Mouse (Mus musculus): ENCODE data around the gene Tmem231. TPM values are rescaled to one million over a fixed set of nuclear protein-coding genes. Genes with fewer than 3 reads are reported as not detected.

The Tmem231 gene
- polyA plus RNA-seq, 1 experiment from 2014 or later = 16.7 TPM

DNA sequence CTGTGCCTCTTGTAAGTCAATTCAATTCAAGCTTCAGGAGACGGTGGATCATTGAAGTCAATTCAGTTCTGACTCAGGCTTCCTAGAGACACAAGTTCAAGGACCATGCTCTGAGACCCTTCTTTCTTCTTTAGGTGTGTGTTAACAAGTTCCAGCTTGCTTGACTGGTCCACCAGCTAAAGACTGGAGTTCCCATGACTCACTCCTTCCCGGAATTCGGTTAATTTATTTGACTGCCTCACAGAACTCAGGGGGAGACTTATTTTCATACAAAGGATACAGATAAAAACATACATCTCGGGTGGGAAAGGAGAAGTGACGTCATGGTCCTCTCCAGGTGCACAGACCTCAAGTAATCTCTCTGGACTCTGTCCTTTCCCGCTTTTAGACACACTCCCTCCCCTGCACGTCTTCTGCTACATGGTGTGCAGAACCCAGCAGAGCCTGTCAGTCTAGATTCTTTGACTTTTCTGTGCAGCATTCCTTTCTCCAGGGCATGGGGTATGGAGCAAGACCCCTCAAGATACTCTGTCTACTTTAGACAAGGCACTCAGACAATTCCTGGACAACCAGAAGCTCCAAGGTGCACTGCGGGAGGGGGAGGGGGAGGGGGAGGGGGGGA, 28.1 kb downstream of the Tmem231 start:
- peaks cover 3% of the 10 kb centered on the region; the same call in 1 of the 2 replicates for H3K4me1 ChIP-seq (ENCODE audit: control insufficient read depth, insufficient read depth, low read length)
- DNase-seq (no peak), ATAC-seq (ENCODE audit: low FRiP score, low TSS enrichment) (no peak)
- WGBS = 77% methylated on average over 8 of the region's 8 CpGs
- no peak overlapping the region for H3K9ac ChIP-seq (replicated peaks; ENCODE audit: low read length)
- no peak overlapping the region for H3K27ac ChIP-seq (replicated peaks; ENCODE audit: low read depth, low read length)
- no peak overlapping the region for H3K4me3 ChIP-seq (replicated peaks; ENCODE audit: low read depth, low read length)
- no peaks in the 10 kb centered on the region for H3K36me3 ChIP-seq (ENCODE audit: control insufficient read depth, insufficient read depth, low read length)
- no peaks in the 10 kb centered on the region for H3K9me3 ChIP-seq (ENCODE audit: control insufficient read depth, low read length)
- H3K27me3 ChIP-seq (ENCODE audit: control insufficient read depth, insufficient read depth, low read length) = no peaks in the 10 kb centered on the region
- no peak overlapping the region for H3K4me2 ChIP-seq (ENCODE audit: low read length)

DNA sequence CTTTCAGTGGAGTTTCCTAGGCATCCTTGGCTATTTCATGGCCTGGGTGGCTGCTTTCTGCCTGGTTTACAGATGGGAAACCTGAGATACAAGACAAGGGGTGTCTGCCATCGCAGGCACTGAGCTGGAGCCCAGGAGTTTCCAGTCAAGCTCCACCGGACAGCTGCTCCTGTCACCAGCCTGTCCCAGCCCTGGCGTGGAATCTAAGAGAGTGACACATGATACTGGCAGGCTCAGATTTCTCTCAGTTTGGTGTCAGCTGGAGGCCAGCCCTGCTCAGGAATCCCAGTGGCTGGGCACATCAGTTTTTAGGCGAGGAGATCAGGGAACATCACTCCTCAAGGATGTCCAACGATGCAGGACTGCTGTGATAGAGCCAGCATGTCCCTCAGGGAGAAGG, 31.6 kb downstream of the Tmem231 start:
- Histone ChIP-seq H3K4me1 (ENCODE audit: control insufficient read depth, insufficient read depth, low read length) (no peaks in the 10 kb centered on the region), H3K27me3 (ENCODE audit: control insufficient read depth, insufficient read depth, low read length) (no peaks in the 10 kb centered on the region), H3K9ac (replicated peaks; ENCODE audit: low read length) (no peak overlapping the region), H3K36me3 (ENCODE audit: control insufficient read depth, insufficient read depth, low read length) (no peaks in the 10 kb centered on the region), H3K4me2 (ENCODE audit: low read length) (no peak overlapping the region), H3K27ac (replicated peaks; ENCODE audit: low read depth, low read length) (no peak overlapping the region), H3K4me3 (replicated peaks; ENCODE audit: low read depth, low read length) (no peak overlapping the region), H3K9me3 (ENCODE audit: control insufficient read depth, low read length) (no peaks in the 10 kb centered on the region)
- no peak for ATAC-seq (ENCODE audit: low FRiP score, low TSS enrichment)
- 41% methylated on average over 5 of the region's 5 CpGs for WGBS
- DNase-seq = no peak

DNA sequence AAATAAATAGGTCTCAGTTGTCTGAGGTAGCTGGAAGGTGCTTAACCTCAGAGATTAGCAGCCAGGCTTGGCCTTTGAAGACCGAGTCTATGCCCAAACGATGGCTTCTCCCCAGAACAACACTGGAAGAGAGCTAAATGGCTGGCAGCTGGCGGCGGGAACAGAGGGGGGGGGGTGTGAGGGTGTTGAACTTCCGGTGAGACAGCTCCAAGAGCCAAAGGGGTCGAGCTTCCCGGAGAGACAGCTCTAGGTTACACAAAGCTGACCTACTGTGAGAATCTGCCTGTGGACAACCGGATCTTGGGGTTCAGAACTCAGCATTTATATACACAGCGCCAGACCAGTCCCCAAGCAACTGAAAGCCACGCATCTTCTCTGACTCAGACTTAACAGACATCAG, 35.1 kb downstream of the Tmem231 start:
- H3K9ac ChIP-seq (replicated peaks; ENCODE audit: low read length) = no peak overlapping the region
- H3K4me2 ChIP-seq (ENCODE audit: low read length) = no peak overlapping the region
- no peaks in the 10 kb centered on the region for H3K27me3 ChIP-seq (ENCODE audit: control insufficient read depth, insufficient read depth, low read length)
- no peaks in the 10 kb centered on the region for H3K9me3 ChIP-seq (ENCODE audit: control insufficient read depth, low read length)
- ATAC-seq (ENCODE audit: low FRiP score, low TSS enrichment) (no peak), DNase-seq (no peak)
- no peaks in the 10 kb centered on the region for H3K4me1 ChIP-seq (ENCODE audit: control insufficient read depth, insufficient read depth, low read length)
- no peak overlapping the region for H3K27ac ChIP-seq (replicated peaks; ENCODE audit: low read depth, low read length)
- no peak overlapping the region for H3K4me3 ChIP-seq (replicated peaks; ENCODE audit: low read depth, low read length)
- WGBS = 43% methylated on average over 10 of the region's 10 CpGs
- no peaks in the 10 kb centered on the region for H3K36me3 ChIP-seq (ENCODE audit: control insufficient read depth, insufficient read depth, low read length)

- peaks cover 14% of the 10 kb centered on the region for H3K27me3 ChIP-seq (ENCODE audit: control insufficient read depth, insufficient read depth, low read length)
- no peaks in the 10 kb centered on the region for H3K4me1 ChIP-seq (ENCODE audit: control insufficient read depth, insufficient read depth, low read length)
- H3K27ac ChIP-seq (replicated peaks; ENCODE audit: low read depth, low read length) = no peak overlapping the region
- no peak overlapping the region for H3K4me2 ChIP-seq (ENCODE audit: low read length)
- DNase-seq (no peak), ATAC-seq (ENCODE audit: low FRiP score, low TSS enrichment) (no peak)
- no peaks in the 10 kb centered on the region for H3K36me3 ChIP-seq (ENCODE audit: control insufficient read depth, insufficient read depth, low read length)
- H3K9ac ChIP-seq (replicated peaks; ENCODE audit: low read length) = no peak overlapping the region
- no peak overlapping the region for H3K4me3 ChIP-seq (replicated peaks; ENCODE audit: low read depth, low read length)
- no peaks in the 10 kb centered on the region for H3K9me3 ChIP-seq (ENCODE audit: control insufficient read depth, low read length)
- WGBS = 90% methylated on average over 7 of the region's 7 CpGs
Observed at GRCm38 (mm10) chr8:111894955-111895354, 38.7 kb downstream of the Tmem231 start.

DNA sequence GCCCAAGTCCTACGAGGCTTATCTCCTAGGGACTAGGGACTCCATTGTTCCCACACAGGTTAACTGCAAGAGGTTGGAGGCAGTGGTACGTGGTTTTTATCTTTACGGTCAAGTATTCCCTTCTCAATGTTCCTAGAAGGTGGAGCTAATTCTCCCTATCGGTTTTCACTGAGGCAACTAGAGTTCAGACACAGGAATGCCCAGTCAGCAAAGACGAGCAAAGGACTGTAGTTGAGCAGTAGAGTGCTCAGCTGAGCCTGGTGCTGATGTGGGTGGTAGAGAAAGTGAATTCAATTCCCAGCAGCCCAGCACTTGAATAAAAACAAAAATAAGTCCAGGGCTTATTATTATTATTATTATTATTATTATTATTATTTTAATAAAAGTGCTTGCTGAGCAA, 41.1 kb downstream of the Tmem231 start:
- H3K4me1 ChIP-seq (ENCODE audit: control insufficient read depth, insufficient read depth, low read length) = no peaks in the 10 kb centered on the region

GRCm38 (mm10) chr8:111891983-111892382, 41.7 kb downstream of the Tmem231 start:
- H3K27ac ChIP-seq (replicated peaks; ENCODE audit: low read depth, low read length) = no peak overlapping the region
- no peaks in the 10 kb centered on the region for H3K9me3 ChIP-seq (ENCODE audit: control insufficient read depth, low read length)
- H3K4me2 ChIP-seq (ENCODE audit: low read length) = no peak overlapping the region
- H3K9ac ChIP-seq (replicated peaks; ENCODE audit: low read length) = no peak overlapping the region
- H3K4me1 ChIP-seq (ENCODE audit: control insufficient read depth, insufficient read depth, low read length) = no peaks in the 10 kb centered on the region
- no peaks in the 10 kb centered on the region for H3K36me3 ChIP-seq (ENCODE audit: control insufficient read depth, insufficient read depth, low read length)
- H3K4me3 ChIP-seq (replicated peaks; ENCODE audit: low read depth, low read length) = no peak overlapping the region
- DNase-seq = no peak
- 51% methylated on average over 8 of the region's 8 CpGs for WGBS
- ATAC-seq (ENCODE audit: low FRiP score, low TSS enrichment) = no peak
- peaks cover 26% of the 10 kb centered on the region for H3K27me3 ChIP-seq (ENCODE audit: control insufficient read depth, insufficient read depth, low read length)

More for the DNA sequence above, 41.1 kb downstream of the Tmem231 start:
- H3K4me3 ChIP-seq (replicated peaks; ENCODE audit: low read depth, low read length) = no peak overlapping the region
- no peak for ATAC-seq (ENCODE audit: low FRiP score, low TSS enrichment)
- H3K9me3 ChIP-seq (ENCODE audit: control insufficient read depth, low read length) = no peaks in the 10 kb centered on the region
- H3K4me2 ChIP-seq (ENCODE audit: low read length) = no peak overlapping the region
- H3K27ac ChIP-seq (replicated peaks; ENCODE audit: low read depth, low read length) = no peak overlapping the region
- no peak overlapping the region for H3K9ac ChIP-seq (replicated peaks; ENCODE audit: low read length)
- H3K27me3 ChIP-seq (ENCODE audit: control insufficient read depth, insufficient read depth, low read length) = peaks cover 26% of the 10 kb centered on the region
- H3K36me3 ChIP-seq (ENCODE audit: control insufficient read depth, insufficient read depth, low read length) = no peaks in the 10 kb centered on the region
- WGBS = 69% methylated on average over 5 of the region's 5 CpGs
- DNase-seq = no peak

DNA sequence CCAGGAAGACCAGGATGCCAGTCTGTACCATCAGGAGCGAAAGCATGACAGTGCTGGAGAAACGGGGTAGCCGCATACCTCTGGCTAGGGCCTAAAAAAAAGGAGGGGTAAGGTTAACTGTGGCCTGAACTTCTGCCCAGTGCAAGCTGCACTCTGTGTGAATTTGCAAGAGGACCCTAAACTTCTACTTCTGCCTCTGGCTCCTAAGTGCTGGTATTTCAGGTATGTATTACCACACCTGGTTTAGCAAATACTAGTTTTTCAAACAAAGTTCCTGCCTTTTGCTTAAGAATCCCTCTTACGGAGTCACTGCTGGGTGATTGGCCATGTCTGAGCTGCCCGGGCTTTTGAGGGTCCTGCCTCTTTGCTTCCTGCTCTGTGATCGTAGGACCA, 42.8 kb downstream of the Tmem231 start:
- Histone ChIP-seq H3K27ac (replicated peaks; ENCODE audit: low read depth, low read length) (no peak overlapping the region), H3K4me2 (ENCODE audit: low read length) (no peak overlapping the region), H3K9ac (replicated peaks; ENCODE audit: low read length) (no peak overlapping the region), H3K36me3 (ENCODE audit: control insufficient read depth, insufficient read depth, low read length) (no peaks in the 10 kb centered on the region), H3K4me3 (replicated peaks; ENCODE audit: low read depth, low read length) (no peak overlapping the region), H3K27me3 (ENCODE audit: control insufficient read depth, insufficient read depth, low read length) (peaks cover 26% of the 10 kb centered on the region), H3K9me3 (ENCODE audit: control insufficient read depth, low read length) (no peaks in the 10 kb centered on the region), H3K4me1 (ENCODE audit: control insufficient read depth, insufficient read depth, low read length) (no peaks in the 10 kb centered on the region)
- ATAC-seq (ENCODE audit: low FRiP score, low TSS enrichment) (no peak), DNase-seq (no peak)
- WGBS = 55% methylated on average over 6 of the region's 6 CpGs

DNA sequence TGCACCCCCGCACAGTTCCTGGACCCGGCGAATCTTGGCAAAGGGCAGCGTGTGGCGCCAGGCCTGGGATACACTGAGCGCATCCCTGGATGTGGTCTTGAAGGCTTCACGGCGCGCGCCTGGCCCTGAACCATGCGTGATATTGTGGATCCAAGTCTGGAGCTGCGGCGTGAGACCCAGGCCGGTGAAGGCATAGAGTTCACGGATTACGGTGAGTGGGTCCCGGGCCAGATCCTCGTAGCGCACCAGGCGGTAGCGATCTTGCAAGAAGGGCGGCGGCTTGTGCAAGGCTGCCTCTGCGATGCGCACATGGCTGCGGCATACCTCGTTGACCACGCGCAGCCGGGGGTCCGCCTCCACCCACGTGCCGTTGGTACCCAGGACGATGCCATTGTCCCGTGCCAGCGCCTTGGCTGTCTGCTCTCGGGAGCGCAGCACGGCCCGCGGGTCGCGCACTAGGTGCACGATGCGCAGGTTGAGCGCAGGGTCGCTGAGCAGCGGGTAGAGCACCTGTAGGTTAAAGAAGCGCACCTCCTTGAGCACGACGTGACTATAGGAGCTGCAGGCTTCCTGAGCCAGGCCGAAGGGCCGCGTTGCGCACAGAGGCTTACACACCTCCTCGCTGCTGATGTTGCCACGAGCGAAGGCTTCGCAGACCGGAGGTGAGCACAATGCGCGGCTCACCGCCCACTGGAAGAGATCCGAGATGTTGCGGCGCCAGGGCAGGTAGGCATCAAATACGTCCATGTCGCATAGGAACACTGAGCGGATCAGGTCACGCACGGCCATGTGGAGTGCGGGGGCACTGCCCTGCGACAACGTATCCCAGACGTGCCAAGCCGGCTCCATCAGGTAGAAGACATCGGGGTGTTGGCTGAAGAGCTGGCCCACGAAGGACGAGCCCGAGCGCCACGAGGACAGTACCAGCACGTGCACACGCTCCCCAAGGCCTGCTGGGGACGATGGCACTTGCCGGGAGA, 43.5 kb downstream of the Tmem231 start:
- H3K4me1 ChIP-seq (ENCODE audit: control insufficient read depth, insufficient read depth, low read length) = no peaks in the 10 kb centered on the region
- DNase-seq (peak; percentile 14), ATAC-seq (ENCODE audit: low FRiP score, low TSS enrichment) (no peak)
- H3K36me3 ChIP-seq (ENCODE audit: control insufficient read depth, insufficient read depth, low read length) = no peaks in the 10 kb centered on the region
- H3K9me3 ChIP-seq (ENCODE audit: control insufficient read depth, low read length) = no peaks in the 10 kb centered on the region
- H3K4me3 ChIP-seq (replicated peaks; ENCODE audit: low read depth, low read length) = peak overlapping the region; percentile 28
- 11% methylated on average over 86 of the region's 86 CpGs for WGBS
- no peak overlapping the region for H3K27ac ChIP-seq (replicated peaks; ENCODE audit: low read depth, low read length)
- H3K4me2 ChIP-seq (ENCODE audit: low read length) = peak overlapping the region; percentile 47
- peaks cover 26% of the 10 kb centered on the region for H3K27me3 ChIP-seq (ENCODE audit: control insufficient read depth, insufficient read depth, low read length)
- H3K9ac ChIP-seq (replicated peaks; ENCODE audit: low read length) = 0 out of 2 replicates have a peak overlapping the region, but pooled peaks have one; percentile 24
